Mouse (Mus musculus) spleen, postnatal 4 days (tissue): Measurements from ENCODE around the gene Tspan4.

Source experiments
- DNase-seq, 2 experiments: peaks; one replicate each; pipeline ENCODE4 v3.0.0; 2022; ENCODE audit warnings: low spot score in 2 of 2

Tspan4 gene

GRCm38 (mm10) chr7:141476226-141476980, 1.4 kb downstream of the Tspan4 start:
- no peak for DNase-seq

- DNase-seq = no peak
Measured at GRCm38 (mm10) chr7:141476981-141477370, 1.9 kb downstream of the Tspan4 start.

GRCm38 (mm10) chr7:141477578-141478269, 2.7 kb downstream of the Tspan4 start:
- DNase-seq = no peak

GRCm38 (mm10) chr7:141478270-141478748, 3.3 kb downstream of the Tspan4 start:
- DNase-seq = no peak

- peak; percentile 70 to 86 for DNase-seq
Measured at GRCm38 (mm10) chr7:141480842-141481497, 5.9 kb downstream of the Tspan4 start.

- DNase-seq = no peak
Measured at GRCm38 (mm10) chr7:141481498-141482401, 6.7 kb downstream of the Tspan4 start.

GRCm38 (mm10) chr7:141482531-141483024, 7.5 kb downstream of the Tspan4 start:
- no peak for DNase-seq

GRCm38 (mm10) chr7:141483114-141483653, 8.1 kb downstream of the Tspan4 start:
- no peak for DNase-seq

- no peak for DNase-seq
Measured at GRCm38 (mm10) chr7:141484186-141485120, 9.4 kb downstream of the Tspan4 start.

- DNase-seq = no peak
Measured at GRCm38 (mm10) chr7:141485186-141485585, 10.1 kb downstream of the Tspan4 start.

- DNase-seq = no peak
Measured at GRCm38 (mm10) chr7:141485606-141486005, 10.6 kb downstream of the Tspan4 start.

- DNase-seq = no peak
Measured at GRCm38 (mm10) chr7:141486239-141486638, 11.2 kb downstream of the Tspan4 start.

GRCm38 (mm10) chr7:141487141-141487540, 12.1 kb downstream of the Tspan4 start:
- no peak for DNase-seq

- DNase-seq = peak in 1 of 2 experiments; percentile 46
Measured at GRCm38 (mm10) chr7:141491151-141491550, 16.1 kb downstream of the Tspan4 start.

GRCm38 (mm10) chr7:141492738-141493137, 17.7 kb downstream of the Tspan4 start:
- DNase-seq = no peak

GRCm38 (mm10) chr7:141493729-141494128, 18.7 kb downstream of the Tspan4 start:
- DNase-seq = no peak

GRCm38 (mm10) chr7:141495379-141495778, 20.3 kb downstream of the Tspan4 start:
- no peak for DNase-seq

GRCm38 (mm10) chr7:141495940-141496339, 20.9 kb downstream of the Tspan4 start:
- DNase-seq = no peak

GRCm38 (mm10) chr7:141497600-141497999, 22.6 kb downstream of the Tspan4 start:
- DNase-seq = no peak
